Mouse (Mus musculus) intestine, embryonic 14.5 days (tissue): ENCODE measurements at regions not wholly inside any gene's neighbourhood (a gene's known extent, or its start where the extent isn't known, plus 50 kb on each side); places are given as distances from the start of the nearest gene placed in this dataset.

Source experiments
- ATAC-seq: fragments of 200-750 bp; cut with Nextera tagmentation; replicated peaks from 2 replicates; pipeline ENCODE4 v1.8.0; 2017; ENCODE audit warnings: low read depth, moderate number of reproducible peaks, moderate TSS enrichment, moderate library complexity; ENCODE audit not compliant: low FRiP score, low TSS enrichment
- DNase-seq: peaks from one replicate; pipeline ENCODE4 v3.0.0-alpha.2; 2018; ENCODE audit warnings: low spot score
- H3K27ac ChIP-seq: fragments of 300-500 bp; sonication (generic); 2 replicates; pipeline ENCODE4 v1.5.1; 2014; ENCODE audit warnings: low read depth, mild to moderate bottlenecking, control low read depth
- H3K27me3 ChIP-seq: fragments of 300-500 bp; sonication (generic); replicated peaks from 2 replicates; pipeline ENCODE4 v1.6.1; 2014; ENCODE audit warnings: low read length, control low read depth; ENCODE audit not compliant: control insufficient read depth, insufficient read depth
- H3K36me3 ChIP-seq: fragments of 300-500 bp; sonication (generic); 2 replicates; pipeline ENCODE4 v1.6.1; 2014; ENCODE audit warnings: low read length, control low read depth; ENCODE audit not compliant: control insufficient read depth, insufficient read depth
- H3K4me1 ChIP-seq: fragments of 300-500 bp; sonication (generic); replicated peaks from 2 replicates; pipeline ENCODE4 v1.6.1; 2014; ENCODE audit warnings: low read length, control low read depth, mixed read lengths; ENCODE audit not compliant: control insufficient read depth, insufficient read depth
- H3K4me2 ChIP-seq: fragments of 300-500 bp; sonication (generic); 2 replicates; pipeline ENCODE4 v1.6.1; 2014; ENCODE audit warnings: low read length
- H3K4me3 ChIP-seq: fragments of 300-500 bp; sonication (generic); 2 replicates; pipeline ENCODE4 v1.5.1; 2014; ENCODE audit warnings: low read depth, low read length, control low read depth, mixed read lengths
- H3K9ac ChIP-seq: fragments of 300-500 bp; sonication (generic); 2 replicates; pipeline ENCODE4 v1.6.1; 2014; ENCODE audit warnings: mild to moderate bottlenecking, low read length
- H3K9me3 ChIP-seq: fragments of 300-500 bp; sonication (generic); 2 replicates; pipeline ENCODE4 v1.6.1; 2016; ENCODE audit warnings: low read length, control low read depth; ENCODE audit not compliant: control insufficient read depth
- WGBS: fragments of 180-500 bp; shearing (Covaris S2); extraction: QIAGEN DNeasy Blood & Tissue Kit; methylation state at CpG from one replicate; pipeline ENCODE4 v1.1.7; 2014; 5-methylcytosine and 5-hydroxymethylcytosine counted together

- no peak overlapping the region for H3K4me2 ChIP-seq
- no peaks in the 10 kb centered on the region for H3K27me3 ChIP-seq
- no peaks in the 10 kb centered on the region for H3K36me3 ChIP-seq
- no peak overlapping the region for H3K4me3 ChIP-seq
- no peak overlapping the region for H3K9ac ChIP-seq
- 66% methylated on average over 6 of the region's 6 CpGs for WGBS
- DNase-seq, result no peak
- H3K4me1 ChIP-seq, result no peaks in the 10 kb centered on the region
- ATAC-seq, result no peak
- H3K9me3 ChIP-seq, result no peaks in the 10 kb centered on the region
- no peak overlapping the region for H3K27ac ChIP-seq
Measured at GRCm38 (mm10) chr6:126481257-126481656, 54.0 kb downstream of the Kcna5 start.

GRCm38 (mm10) chr6:126477506-126477905 is 57.7 kb downstream of the Kcna5 start:
- H3K27ac ChIP-seq, result no peak overlapping the region
- H3K9me3 ChIP-seq, result no peaks in the 10 kb centered on the region
- H3K4me2 ChIP-seq, result no peak overlapping the region
- no peaks in the 10 kb centered on the region for H3K27me3 ChIP-seq
- DNase-seq, result no peak
- no peak for ATAC-seq
- H3K4me3 ChIP-seq, result no peak overlapping the region
- no peaks in the 10 kb centered on the region for H3K4me1 ChIP-seq
- no peaks in the 10 kb centered on the region for H3K36me3 ChIP-seq
- 26% methylated on average over 2 of the region's 2 CpGs for WGBS
- H3K9ac ChIP-seq, result no peak overlapping the region

GRCm38 (mm10) chr6:126476758-126477157 is 58.5 kb downstream of the Kcna5 start:
- no peaks in the 10 kb centered on the region for H3K27me3 ChIP-seq
- DNase-seq (no peak), ATAC-seq (no peak)
- H3K4me1 ChIP-seq, result no peaks in the 10 kb centered on the region
- no peak overlapping the region for H3K9ac ChIP-seq
- no peak overlapping the region for H3K4me2 ChIP-seq
- no peak overlapping the region for H3K4me3 ChIP-seq
- 94% methylated on average over 1 of the region's 1 CpGs for WGBS
- no peak overlapping the region for H3K27ac ChIP-seq
- no peaks in the 10 kb centered on the region for H3K36me3 ChIP-seq
- H3K9me3 ChIP-seq, result no peaks in the 10 kb centered on the region

- ATAC-seq, result no peak
- H3K36me3 ChIP-seq, result no peaks in the 10 kb centered on the region
- H3K27ac ChIP-seq, result no peak overlapping the region
- no peak overlapping the region for H3K4me2 ChIP-seq
- H3K4me1 ChIP-seq, result no peaks in the 10 kb centered on the region; the same call in 1 of the 2 replicates
- WGBS, result 84% methylated on average over 8 of the region's 8 CpGs
- H3K4me3 ChIP-seq, result no peak overlapping the region
- no peak for DNase-seq
- H3K9me3 ChIP-seq, result no peaks in the 10 kb centered on the region
- H3K27me3 ChIP-seq, result no peaks in the 10 kb centered on the region
- H3K9ac ChIP-seq, result no peak overlapping the region
Measured at GRCm38 (mm10) chr6:126475555-126475954, 59.7 kb downstream of the Kcna5 start.

GRCm38 (mm10) chr6:126453751-126454150 is 81.5 kb downstream of the Kcna5 start:
- Histone ChIP-seq H3K4me2 (no peak overlapping the region), H3K4me3 (no peak overlapping the region), H3K36me3 (no peaks in the 10 kb centered on the region), H3K9me3 (no peaks in the 10 kb centered on the region), H3K27me3 (0 out of 2 replicates have a peak, but pooled peaks cover 2% of the 10 kb centered on the region), H3K4me1 (no peaks in the 10 kb centered on the region), H3K9ac (no peak overlapping the region), H3K27ac (no peak overlapping the region)
- DNase-seq (no peak), ATAC-seq (no peak)
- WGBS, result 34% methylated on average over 1 of the region's 1 CpGs

GRCm38 (mm10) chr6:126445519-126445918 is 89.7 kb downstream of the Kcna5 start:
- WGBS, result 36% methylated on average over 3 of the region's 3 CpGs
- Histone ChIP-seq H3K4me2 (no peak overlapping the region), H3K36me3 (no peaks in the 10 kb centered on the region), H3K9ac (no peak overlapping the region), H3K9me3 (no peaks in the 10 kb centered on the region), H3K4me3 (no peak overlapping the region), H3K4me1 (no peaks in the 10 kb centered on the region), H3K27ac (no peak overlapping the region), H3K27me3 (0 out of 2 replicates have a peak, but pooled peaks cover 5% of the 10 kb centered on the region)
- ATAC-seq (no peak), DNase-seq (no peak)

GRCm38 (mm10) chr6:126440254-126440653 is 95.0 kb downstream of the Kcna5 start:
- Histone ChIP-seq H3K4me3 (no peak overlapping the region), H3K36me3 (no peaks in the 10 kb centered on the region), H3K27ac (no peak overlapping the region), H3K27me3 (0 out of 2 replicates have a peak, but pooled peaks cover 3% of the 10 kb centered on the region), H3K9ac (no peak overlapping the region), H3K4me1 (no peaks in the 10 kb centered on the region), H3K9me3 (no peaks in the 10 kb centered on the region), H3K4me2 (no peak overlapping the region)
- no peak for ATAC-seq
- DNase-seq, result no peak
- WGBS, result 71% methylated on average over 1 of the region's 1 CpGs

- no peak overlapping the region for H3K4me3 ChIP-seq
- ATAC-seq (no peak), DNase-seq (no peak)
- 0 out of 2 replicates have a peak, but pooled peaks cover 3% of the 10 kb centered on the region for H3K27me3 ChIP-seq
- no peaks in the 10 kb centered on the region for H3K36me3 ChIP-seq
- WGBS, result 92% methylated on average over 1 of the region's 1 CpGs
- no peak overlapping the region for H3K4me2 ChIP-seq
- H3K27ac ChIP-seq, result no peak overlapping the region
- H3K4me1 ChIP-seq, result no peaks in the 10 kb centered on the region
- no peaks in the 10 kb centered on the region for H3K9me3 ChIP-seq
- H3K9ac ChIP-seq, result no peak overlapping the region
Measured at GRCm38 (mm10) chr6:126437976-126438736, 97.1 kb downstream of the Kcna5 start.

GRCm38 (mm10) chr6:126427208-126427607 is 108.0 kb downstream of the Kcna5 start:
- Histone ChIP-seq H3K9ac (no peak overlapping the region), H3K27ac (no peak overlapping the region), H3K9me3 (no peaks in the 10 kb centered on the region), H3K4me3 (no peak overlapping the region), H3K4me1 (no peaks in the 10 kb centered on the region), H3K27me3 (no peaks in the 10 kb centered on the region), H3K4me2 (no peak overlapping the region), H3K36me3 (no peaks in the 10 kb centered on the region)
- ATAC-seq (no peak), DNase-seq (no peak)
